Comparison of ENCODE assay signal across 8 mouse cellular contexts in the genomic region with DNA sequence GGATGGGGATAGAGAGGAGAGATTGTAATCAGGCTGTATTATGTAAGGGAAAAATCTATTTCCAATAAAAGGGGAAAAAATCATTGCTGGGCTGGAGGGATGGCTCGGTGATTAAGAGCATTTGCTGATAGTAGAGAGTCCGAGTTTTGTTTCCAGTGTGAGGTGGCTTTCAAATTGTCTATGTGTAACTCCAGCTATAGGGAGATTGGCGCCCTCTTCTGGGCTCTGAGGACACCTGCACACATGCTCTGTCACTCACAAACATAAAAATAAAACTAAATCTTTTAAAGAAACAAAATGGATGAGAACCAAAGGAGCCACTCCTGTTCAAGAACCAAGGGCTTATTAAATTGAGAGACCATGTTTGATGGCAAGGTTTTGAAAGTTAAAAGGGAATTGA. TPM values are rescaled to one million over a fixed set of nuclear protein-coding genes. Genes with fewer than 3 reads are reported as not detected.
A peak's percentile ranks its signal among the peaks of the same experiment; 100 is the strongest.
DNase-seq lines count a peak whose midpoint lies in the region; ATAC-seq and TF ChIP-seq lines count a peak whose summit lies in the region.

No protein-coding gene starts in this region.

- no peak overlapping the region for H3K9ac ChIP-seq in heart, adult 2 months (ENCODE audit: low read depth, low read length)
- H3K9ac ChIP-seq in midbrain, postnatal 0 days (replicated peaks; ENCODE audit: low read length, poor library complexity, severe bottlenecking), result no peak overlapping the region
- H3K9ac ChIP-seq in midbrain, embryonic 13.5 days (replicated peaks), result no peak overlapping the region

- ATAC-seq in midbrain, postnatal 0 days (ENCODE audit: low FRiP score), result no peak
- no peak for ATAC-seq in midbrain, embryonic 13.5 days

- no peaks in the 10 kb centered on the region for H3K4me1 ChIP-seq in heart, adult 2 months (ENCODE audit: control insufficient read depth, insufficient read depth, low read length)
- H3K4me1 ChIP-seq in midbrain, postnatal 0 days (ENCODE audit: insufficient read depth, low read length), result no peaks in the 10 kb centered on the region
- H3K4me1 ChIP-seq in midbrain, embryonic 13.5 days (replicated peaks), result no peaks in the 10 kb centered on the region

- no peaks in the 10 kb centered on the region for H3K9me3 ChIP-seq in midbrain, postnatal 0 days (ENCODE audit: low read length)
- no peaks in the 10 kb centered on the region for H3K9me3 ChIP-seq in midbrain, embryonic 13.5 days

- no peaks in the 10 kb centered on the region for H3K36me3 ChIP-seq in heart, adult 2 months (ENCODE audit: control insufficient read depth, insufficient read depth, low read length)
- H3K36me3 ChIP-seq in midbrain, postnatal 0 days (ENCODE audit: insufficient read depth, low read length), result no peaks in the 10 kb centered on the region
- no peaks in the 10 kb centered on the region for H3K36me3 ChIP-seq in midbrain, embryonic 13.5 days

- intact Hi-C loops in heart, adult 2 months (cut with DNase I), result no loop called here

- no peaks in the 10 kb centered on the region for H3K27me3 ChIP-seq in heart, adult 2 months (ENCODE audit: control insufficient read depth, insufficient read depth, low read length)
- no peaks in the 10 kb centered on the region for H3K27me3 ChIP-seq in midbrain, postnatal 0 days (ENCODE audit: insufficient read depth, low read length)
- no peaks in the 10 kb centered on the region for H3K27me3 ChIP-seq in midbrain, embryonic 13.5 days

- H3K79me2 ChIP-seq in heart, adult 2 months (replicated peaks; ENCODE audit: control insufficient read depth, insufficient read depth, low read length), result no peaks in the 10 kb centered on the region

- TF ChIP-seq EP300 in heart, adult 2 months (IDR thresholded peaks at IDR 0.05; ENCODE audit: insufficient read depth, low read depth, low read length), result no peak

- no peak overlapping the region for H3K4me3 ChIP-seq in heart, adult 2 months
- H3K4me3 ChIP-seq in midbrain, postnatal 0 days (ENCODE audit: low read depth, low read length), result no peak overlapping the region
- H3K4me3 ChIP-seq in midbrain, embryonic 13.5 days (replicated peaks), result no peak overlapping the region

- no peak for TF ChIP-seq POLR2A in heart, adult 2 months (IDR thresholded peaks at IDR 0.05; ENCODE audit: insufficient read depth, low read depth, low read length)

- H3K4me2 ChIP-seq in midbrain, postnatal 0 days (ENCODE audit: low read depth, low read length, poor library complexity, severe bottlenecking), result no peak overlapping the region
- H3K4me2 ChIP-seq in midbrain, embryonic 13.5 days (replicated peaks), result no peak overlapping the region

- DNase-seq in heart, adult 2 months, result no peak
- DNase-seq in heart, postnatal 4 days, result no peak
- peak; percentile 69 for DNase-seq in midbrain, postnatal 0 days (ENCODE audit: low spot score)
- DNase-seq in cerebellum, adult 9-11 months, result peak; percentile 50
- DNase-seq in right cerebral cortex, postnatal 4 days, result peak; percentile 37
- DNase-seq in adrenal gland, postnatal 4 days (ENCODE audit: low spot score in 2 of 2), result no peak
- DNase-seq in kidney, postnatal 14 days, result no peak

- no peak overlapping the region for H3K27ac ChIP-seq in heart, adult 2 months
- H3K27ac ChIP-seq in midbrain, postnatal 0 days (ENCODE audit: low read depth, low read length), result no peak overlapping the region
- no peak overlapping the region for H3K27ac ChIP-seq in midbrain, embryonic 13.5 days

- peak; percentile 66 for TF ChIP-seq CTCF in heart, adult 2 months (IDR thresholded peaks at IDR 0.05)
- TF ChIP-seq CTCF in midbrain, postnatal 0 days (IDR thresholded peaks at IDR 0.05), result peak; percentile 68

- WGBS in heart, adult 2 months, result 28% methylated on average over 3 of the region's 3 CpGs
- 22% methylated on average over 3 of the region's 3 CpGs for whole genome bisulfite sequencing in midbrain, postnatal 0 days
- WGBS in midbrain, embryonic 13.5 days, result 36% methylated on average over 3 of the region's 3 CpGs

RNA-seq across cellular contexts. Expression of a gene that starts 8.9 kb away (rescaled TPM):
- total RNA-seq in heart, adult 2 months (2021), result 1 to 10 TPM; 2.9 to 3.8 TPM
- polyA plus RNA-seq in heart, adult 2 months (2012; rRNA removed), result 3.5 and 4.2 TPM in 2 replicates
- 1 to 10 TPM; 7.3 to 9.7 TPM for total RNA-seq in heart, postnatal 4 days (2021)
- total RNA-seq in midbrain, postnatal 0 days (2014; rRNA removed), result 1,958 and 2,696 TPM in 2 replicates
- polyA plus RNA-seq in midbrain, postnatal 0 days (2015; fragmentation: Nextera tagmentation; extraction: Ambion mirVana), result 3,970 and 4,135 TPM in 2 replicates
- polyA plus RNA-seq in midbrain, embryonic 13.5 days (2015; fragmentation: Nextera tagmentation; extraction: Ambion mirVana), result 1,917 and 2,038 TPM in 2 replicates
- 10 to 100 TPM; 66.3 to 86.5 TPM for total RNA-seq in adrenal gland, postnatal 4 days (2021)

RNA-seq across cellular contexts. Expression of a gene that starts 23.9 kb away (rescaled TPM):
- under 1 TPM; 0.10 to 0.14 TPM for total RNA-seq in heart, adult 2 months (2021)
- 0.08 and 0.12 TPM in 2 replicates for polyA plus RNA-seq in heart, adult 2 months (2012; rRNA removed)
- 1 to 10 TPM; 1.0 to 1.2 TPM for total RNA-seq in heart, postnatal 4 days (2021)
- 3.3 and 6.3 TPM in 2 replicates for total RNA-seq in midbrain, postnatal 0 days (2014; rRNA removed)
- polyA plus RNA-seq in midbrain, postnatal 0 days (2015; fragmentation: Nextera tagmentation; extraction: Ambion mirVana), result 3.1 and 3.2 TPM in 2 replicates
- polyA plus RNA-seq in midbrain, embryonic 13.5 days (2015; fragmentation: Nextera tagmentation; extraction: Ambion mirVana), result 3.2 and 4.2 TPM in 2 replicates
- 1 to 10 TPM; 1.9 to 2.4 TPM for total RNA-seq in adrenal gland, postnatal 4 days (2021)

Comparison
In these comparisons a context has a peak if more than half of its experiments do, and no peak if none do; other contexts are left out.
1. DNase-seq: peak in midbrain, postnatal 0 days (single experiment), cerebellum, adult 9-11 months (single experiment) and right cerebral cortex, postnatal 4 days (single experiment); none in heart, adult 2 months (0 of 2), heart, postnatal 4 days (single experiment), adrenal gland, postnatal 4 days (0 of 2) and kidney, postnatal 14 days (single experiment).
2. RNA of a gene that starts 8.9 kb away (total RNA-seq): 1,958 to 2,696 TPM in midbrain, postnatal 0 days; 66.3 to 86.5 TPM in adrenal gland, postnatal 4 days, 7.3 to 9.7 TPM in heart, postnatal 4 days and 2.9 to 3.8 TPM in heart, adult 2 months; every median in the first group is over 10 times any median in the second.